ENCODE assay signal across 8 mouse cellular contexts in genomic region chr11:51819964-51820363, GRCm38 (mm10). TPM values are rescaled to one million over a fixed set of nuclear protein-coding genes. Genes with fewer than 3 reads are reported as not detected.
DNase-seq lines count a peak whose midpoint lies in the region; TF ChIP-seq lines count a peak whose summit lies in the region.
"Had no signal": no experiment of that assay in that cellular context is flagged by ENCODE, and none has a peak within 500 bp of the region (broad histone marks: within the 10 kb centered on the region; RNA-seq: fewer than 3 reads in every experiment).

No protein-coding gene starts in this region.

- peak in 1 of 2 experiments; percentile 33 for DNase-seq in layer of hippocampus, adult 2 months (ENCODE audit: low spot score in 2 of 2)
- DNase-seq in layer of hippocampus, adult 9-10 months (ENCODE audit: low spot score) = no peak
- peak; percentile 91 for DNase-seq in ES-CJ7 (ENCODE audit: low read depth, low spot score)
- DNase-seq in adrenal gland, postnatal 14 days = peak; percentile 71
- DNase-seq in gastrocnemius, adult 8-10 months (ENCODE audit: low spot score in 2 of 2) = peak; percentile 46 to 61
- peak; percentile 44 for DNase-seq in mesoderm, embryonic 11.5 days (ENCODE audit: low read depth, low spot score)
- no peak for DNase-seq in layer of hippocampus, postnatal 14 days (ENCODE audit: low spot score in 2 of 2)

- H3K27ac ChIP-seq in layer of hippocampus, adult 2 months = no peak overlapping the region

- no peak overlapping the region for H3K4me3 ChIP-seq in layer of hippocampus, adult 2 months
- H3K4me3 ChIP-seq: megakaryocyte, embryonic 14.5 days had no signal

- peak; percentile 74 for TF ChIP-seq CTCF in layer of hippocampus, adult 2 months (conservative IDR thresholded peaks at IDR 0.05)

RNA-seq across cellular contexts. Expression of gene Jade2, which starts 37.5 kb away (rescaled TPM):
- 10 to 100 TPM; 39.2 to 42.1 TPM for total RNA-seq in layer of hippocampus, adult 2 months (2021)
- 11.9 and 15.1 TPM in 2 replicates for total RNA-seq in adrenal gland, postnatal 14 days (2021)
- total RNA-seq in gastrocnemius, adult 8-10 months (2022) = 10 to 100 TPM in 1 of 4 experiments, 1 to 10 TPM in 3; 4.4 to 10.0 (median 9.1) TPM
- 10 to 100 TPM; 14.5 to 15.0 TPM for total RNA-seq in layer of hippocampus, postnatal 14 days (2021)

RNA-seq across cellular contexts. Expression of gene Sar1b, which starts 56.5 kb away (rescaled TPM):
- total RNA-seq in layer of hippocampus, adult 2 months (2021) = 10 to 100 TPM; 71.7 to 72.0 TPM
- 95.1 and 99.2 TPM in 2 replicates for total RNA-seq in adrenal gland, postnatal 14 days (2021)
- total RNA-seq in gastrocnemius, adult 8-10 months (2022) = 100 to 1,000 TPM; 497 to 597 (median 580) TPM
- 10 to 100 TPM; 71.8 to 74.5 TPM for total RNA-seq in layer of hippocampus, postnatal 14 days (2021)

RNA-seq across cellular contexts. Expression of gene Sec24a, which starts 56.5 kb away (rescaled TPM):
- total RNA-seq in layer of hippocampus, adult 2 months (2021) = 10 to 100 TPM; 17.6 to 21.6 TPM
- 31.7 and 37.9 TPM in 2 replicates for total RNA-seq in adrenal gland, postnatal 14 days (2021)
- total RNA-seq in gastrocnemius, adult 8-10 months (2022) = 10 to 100 TPM; 34.7 to 51.4 (median 36.2) TPM
- total RNA-seq in layer of hippocampus, postnatal 14 days (2021) = 10 to 100 TPM; 23.1 to 23.7 TPM

Comparison
In these comparisons a context has a peak if more than half of its experiments do, and no peak if none do; other contexts are left out.
1. DNase-seq: peak in ES-CJ7 (single experiment), adrenal gland, postnatal 14 days (single experiment), gastrocnemius, adult 8-10 months (2 of 2) and mesoderm, embryonic 11.5 days (single experiment); none in layer of hippocampus, adult 9-10 months (single experiment) and layer of hippocampus, postnatal 14 days (0 of 2).